Mouse (Mus musculus) heart, adult 18-20 months (tissue): ENCODE data around the gene Tpk1. TPM values are rescaled to one million over a fixed set of nuclear protein-coding genes. Genes with fewer than 3 reads are reported as not detected.
"Not testable (repeated sequence)": the region's sequence is repeated elsewhere in the genome, so short reads cannot be mapped to it uniquely, and the experiment has no call there.

Source experiments
- DNase-seq, 2 experiments: peaks; one replicate each; pipeline ENCODE4 v3.0.0; 2021 to 2022; ENCODE audit warnings: mixed read lengths in 1 of 2
- total RNA-seq, 2 experiments: library from RNA; stranded (reverse); gene quantifications; 2 replicates each; pipeline ENCODE4 v1.2.3; 2021

Gene Tpk1
- total RNA-seq, 2 experiments from 2014 or later = 1.7 to 2.5 TPM

- DNase-seq = no peak
These were observed 144.0 kb downstream of the Tpk1 start for GRCm38 (mm10) chr6:43522046-43522445.

- DNase-seq = no peak
These were observed 145.9 kb downstream of the Tpk1 start for GRCm38 (mm10) chr6:43520218-43520617.

GRCm38 (mm10) chr6:43518378-43518777 lies 147.7 kb downstream of the Tpk1 start:
- DNase-seq = no peak

GRCm38 (mm10) chr6:43517316-43517655 lies 148.8 kb downstream of the Tpk1 start:
- no peak for DNase-seq

GRCm38 (mm10) chr6:43516593-43517315 lies 149.3 kb downstream of the Tpk1 start:
- no peak for DNase-seq

- not testable (repeated sequence) for DNase-seq
These were observed 159.2 kb downstream of the Tpk1 start for GRCm38 (mm10) chr6:43506686-43507385.

- no peak for DNase-seq
These were observed 161.4 kb downstream of the Tpk1 start for GRCm38 (mm10) chr6:43504609-43505230.

GRCm38 (mm10) chr6:43492367-43492766 lies 173.7 kb downstream of the Tpk1 start:
- DNase-seq = no peak

- DNase-seq = no peak
These were observed 179.4 kb downstream of the Tpk1 start for GRCm38 (mm10) chr6:43486691-43487090.

GRCm38 (mm10) chr6:43480687-43481086 lies 185.4 kb downstream of the Tpk1 start:
- no peak for DNase-seq

- DNase-seq = no peak
These were observed 187.3 kb downstream of the Tpk1 start for GRCm38 (mm10) chr6:43478810-43479209.

GRCm38 (mm10) chr6:43476406-43476805 lies 189.7 kb downstream of the Tpk1 start:
- no peak for DNase-seq

GRCm38 (mm10) chr6:43475921-43476320 lies 190.2 kb downstream of the Tpk1 start:
- DNase-seq = no peak

GRCm38 (mm10) chr6:43471556-43471955 lies 194.5 kb downstream of the Tpk1 start:
- no peak for DNase-seq

GRCm38 (mm10) chr6:43468821-43469594 lies 197.1 kb downstream of the Tpk1 start:
- DNase-seq = no peak

GRCm38 (mm10) chr6:43462849-43463369 lies 203.2 kb downstream of the Tpk1 start:
- no peak for DNase-seq

- no peak for DNase-seq
These were observed 203.8 kb downstream of the Tpk1 start for GRCm38 (mm10) chr6:43462189-43462848.

- no peak for DNase-seq
These were observed 207.0 kb downstream of the Tpk1 start for GRCm38 (mm10) chr6:43459082-43459481.

GRCm38 (mm10) chr6:43457989-43458388 lies 208.1 kb downstream of the Tpk1 start:
- no peak for DNase-seq

GRCm38 (mm10) chr6:43449498-43449897 lies 216.6 kb downstream of the Tpk1 start:
- DNase-seq = no peak

- DNase-seq = no peak
These were observed 220.2 kb downstream of the Tpk1 start for GRCm38 (mm10) chr6:43445856-43446255.

- DNase-seq = no peak
These were observed 223.9 kb downstream of the Tpk1 start for GRCm38 (mm10) chr6:43442191-43442590.
